Mouse (Mus musculus) adrenal gland, postnatal 25 days (tissue): ENCODE data around the gene Sec23b. TPM values are rescaled to one million over a fixed set of nuclear protein-coding genes. Genes with fewer than 3 reads are reported as not detected.

Source experiments
- DNase-seq: peaks from one replicate; pipeline ENCODE4 v3.0.0; 2021; ENCODE audit warnings: mixed read lengths
- microRNA-seq, 2 experiments: library from miRNA; unstranded; fragments of <30 nt; microRNA quantifications; one replicate each; pipeline ENCODE4 v1.2.0; 2021
- total RNA-seq: library from RNA; stranded (reverse); gene quantifications from 2 replicates; pipeline ENCODE4 v1.2.3, GENCODE M21; 2021

Gene Sec23b
- total RNA-seq, 1 experiment from 2014 or later = 66.2 TPM

DNA sequence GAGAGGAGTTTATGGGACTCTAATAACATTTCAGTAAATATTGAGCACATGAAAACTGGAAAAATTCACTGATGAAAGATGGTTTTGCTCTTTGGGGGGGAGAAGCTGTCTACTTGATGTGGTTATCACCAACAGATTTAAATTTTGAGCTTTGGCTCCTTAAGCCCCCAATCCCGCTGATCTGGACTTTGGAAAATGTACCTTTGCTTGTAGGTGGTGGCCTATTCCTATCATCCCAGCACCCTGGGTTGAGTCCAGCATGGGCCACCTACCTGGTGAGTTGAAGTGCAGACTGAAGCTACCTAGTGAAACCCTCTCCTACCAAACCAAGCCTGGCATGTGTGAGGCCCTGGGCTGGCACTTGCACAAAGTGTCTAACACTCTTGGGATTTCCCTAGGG lies 45.5 kb downstream of the Sec23b start:
- no peak for DNase-seq

DNA sequence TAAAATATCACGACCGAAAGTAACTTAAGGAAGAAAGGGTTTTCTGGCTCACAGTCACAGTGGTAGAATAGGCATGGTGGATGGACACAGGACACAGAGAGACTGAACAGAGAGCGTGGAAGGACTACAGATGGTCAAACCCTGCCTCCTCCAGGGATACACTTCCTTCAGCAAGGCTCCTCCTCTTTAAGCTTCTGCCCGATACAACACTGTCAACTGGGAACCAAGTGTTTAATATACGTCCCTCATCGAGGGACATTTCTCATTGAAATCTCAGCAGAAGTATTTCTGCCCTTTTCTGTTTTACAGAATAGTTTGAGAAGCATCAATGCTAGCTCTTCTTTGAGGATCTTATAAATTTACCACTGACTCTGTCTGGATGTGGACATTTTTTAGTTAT lies 57.9 kb downstream of the Sec23b start:
- no peak for DNase-seq

DNA sequence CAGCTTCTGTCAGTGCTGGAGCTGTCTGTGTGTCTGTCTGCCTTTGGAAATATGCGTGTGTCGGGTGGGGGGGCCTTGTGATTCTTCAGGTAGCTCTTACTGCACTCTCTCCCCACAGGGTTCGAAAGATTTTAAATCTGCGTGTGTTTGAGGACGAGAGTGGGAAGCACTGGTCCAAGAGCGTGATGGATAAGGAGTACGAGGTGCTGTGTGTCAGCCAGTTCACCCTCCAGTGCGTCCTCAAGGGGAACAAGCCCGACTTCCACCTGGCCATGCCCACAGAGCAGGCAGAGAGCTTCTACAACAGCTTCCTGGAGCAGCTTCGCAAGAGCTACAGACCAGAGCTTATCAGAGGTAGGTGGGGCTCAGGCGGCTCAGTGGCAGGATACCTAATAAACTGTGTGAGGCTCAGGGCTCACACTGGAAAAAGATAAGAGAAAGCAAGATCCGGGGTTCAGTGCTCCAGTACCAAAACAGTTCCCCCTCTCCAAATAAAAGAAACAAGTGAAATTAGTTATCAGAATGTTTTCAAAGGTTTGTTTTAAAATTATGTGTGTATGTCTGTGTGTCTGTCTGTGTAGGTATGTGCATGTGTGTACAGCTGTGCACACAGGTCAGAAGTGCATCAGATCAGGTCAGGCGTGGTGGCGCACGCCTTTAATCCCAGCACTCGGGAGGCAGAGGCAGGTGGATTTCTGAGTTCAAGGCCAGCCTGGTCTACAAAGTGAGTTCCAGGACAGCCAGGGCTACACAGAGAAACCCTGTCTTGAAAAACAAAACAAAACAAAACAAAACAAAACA lies 61.2 kb downstream of the Sec23b start:
- no peak for DNase-seq

DNA sequence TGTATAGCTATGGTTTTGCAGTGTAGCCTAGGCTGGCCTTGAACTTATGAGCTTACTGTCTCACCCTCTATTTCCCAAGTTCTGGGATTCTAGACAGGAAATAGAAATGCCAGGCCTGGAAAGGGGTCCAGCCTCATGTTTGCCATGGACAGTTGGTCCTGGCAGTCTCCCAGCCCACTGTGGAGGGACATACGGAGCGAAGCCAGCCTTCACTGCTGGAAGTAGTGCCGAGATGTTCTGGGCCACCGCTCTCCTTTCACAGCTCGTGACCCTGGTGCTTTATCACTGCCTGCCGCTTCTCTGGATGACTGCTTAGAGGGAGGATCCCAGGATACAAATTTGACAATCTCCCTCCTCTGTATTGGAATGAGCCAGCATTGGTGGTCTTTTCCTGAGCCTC lies 65.5 kb downstream of the Sec23b start:
- DNase-seq = no peak

DNA sequence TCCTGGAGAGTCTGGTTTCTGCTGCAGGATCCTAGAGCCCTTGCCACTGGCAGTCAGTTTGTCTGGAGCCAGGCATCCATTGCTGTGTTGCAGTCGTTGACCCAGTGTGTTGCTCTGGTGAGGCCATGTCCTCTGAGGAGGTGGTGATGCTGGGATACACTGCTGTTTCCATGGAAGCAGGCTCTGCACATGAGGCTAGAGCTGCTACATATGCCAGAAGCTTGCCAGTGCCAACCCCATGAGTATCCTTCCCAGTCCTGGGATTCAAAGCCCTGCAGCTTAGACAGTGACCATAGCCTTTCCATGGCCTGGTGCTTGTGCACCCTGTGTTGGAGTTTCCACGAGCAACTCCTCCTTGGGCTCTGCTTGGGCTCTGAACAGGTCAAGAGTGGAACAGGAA lies 77.5 kb downstream of the Sec23b start:
- DNase-seq = no peak

DNA sequence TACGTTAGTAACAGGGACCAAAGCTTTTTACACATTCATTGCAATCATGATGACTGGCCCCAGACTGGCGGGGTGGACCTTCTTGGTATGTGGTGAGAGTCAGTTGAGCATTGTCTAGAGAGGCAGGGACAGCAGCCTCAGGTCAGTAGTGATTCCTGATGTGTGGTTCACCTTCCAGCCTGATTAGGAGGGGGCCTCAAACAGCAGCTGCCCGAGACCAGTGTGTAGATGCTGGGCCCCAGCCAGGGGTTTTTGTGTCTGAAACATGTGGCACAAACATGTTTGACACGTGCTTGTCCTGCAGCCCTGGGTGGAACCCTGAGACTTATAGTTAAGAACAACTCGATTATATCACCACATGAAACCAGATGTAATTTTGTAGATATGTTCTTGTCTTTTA lies 78.2 kb downstream of the Sec23b start:
- no peak for DNase-seq

DNA sequence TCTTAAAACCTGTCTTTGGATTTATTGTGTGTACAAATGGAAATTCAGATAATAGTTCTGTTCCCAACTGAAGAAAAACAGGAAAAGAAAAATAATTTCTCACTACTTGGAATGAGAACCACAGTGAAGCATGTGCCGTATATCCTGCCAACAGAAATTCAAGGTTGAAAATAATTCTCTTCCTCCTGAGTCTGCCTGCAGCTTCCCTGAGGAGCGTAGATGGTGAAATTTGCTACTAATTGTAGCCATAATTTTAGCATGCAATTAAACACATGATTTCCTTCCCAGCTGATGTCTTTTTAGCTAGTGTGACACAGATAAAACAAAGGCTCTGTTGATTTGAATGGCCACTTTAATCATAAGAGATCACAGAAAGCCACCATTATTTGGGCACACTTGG lies 78.7 kb downstream of the Sec23b start:
- DNase-seq = no peak

DNA sequence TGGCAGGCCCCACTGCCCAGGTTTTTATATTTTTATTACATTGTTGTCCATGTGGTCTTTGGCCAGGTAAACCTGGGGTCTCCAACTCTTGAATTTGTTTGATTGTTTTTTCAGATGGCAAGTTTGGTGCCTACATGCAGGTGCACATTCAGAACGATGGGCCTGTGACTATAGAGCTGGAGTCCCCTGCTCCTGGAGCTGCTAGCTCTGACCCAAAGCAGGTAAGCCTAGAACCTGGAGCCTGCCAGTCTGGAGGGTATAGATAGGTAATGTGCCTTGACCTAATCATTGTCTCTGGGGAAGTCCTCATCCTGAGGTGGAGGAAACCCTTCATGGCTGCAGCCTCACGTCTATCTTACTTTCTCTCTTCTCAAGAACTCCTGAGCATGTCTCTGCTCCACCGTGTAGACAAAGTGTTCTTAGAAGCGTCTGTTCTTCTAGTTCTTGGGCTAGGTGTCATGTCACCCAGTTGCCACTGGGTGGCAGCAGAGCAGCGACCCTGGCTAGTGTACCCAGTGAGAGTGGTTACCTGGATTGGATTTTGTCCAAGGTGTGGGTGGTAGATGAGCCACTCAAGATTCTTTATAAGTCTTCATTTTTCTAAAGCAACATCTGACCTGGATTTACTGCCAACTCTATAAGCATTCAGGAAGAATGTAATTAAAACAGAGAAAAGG lies 79.8 kb downstream of the Sec23b start:
- DNase-seq = peak; percentile 60

DNA sequence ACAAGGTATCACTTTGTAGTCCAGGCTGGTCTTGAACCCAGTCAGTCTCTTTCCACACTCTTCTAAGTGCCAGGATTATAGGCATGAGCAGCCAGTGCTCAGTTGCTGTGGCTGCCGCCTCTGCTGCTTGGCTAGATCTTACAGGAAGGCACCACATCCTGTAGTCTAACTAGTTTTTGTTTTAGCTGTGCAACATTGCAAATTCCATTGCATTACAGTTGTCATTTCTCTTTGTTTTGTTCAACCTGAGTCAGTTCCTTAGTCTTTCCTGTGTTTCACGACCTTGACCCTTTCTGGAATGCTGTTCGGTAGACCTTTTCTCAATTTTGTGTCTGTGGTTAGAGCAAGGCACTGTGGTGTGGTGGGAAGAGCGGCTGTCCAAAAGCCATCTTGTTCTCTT lies 81.2 kb downstream of the Sec23b start:
- DNase-seq = no peak

DNA sequence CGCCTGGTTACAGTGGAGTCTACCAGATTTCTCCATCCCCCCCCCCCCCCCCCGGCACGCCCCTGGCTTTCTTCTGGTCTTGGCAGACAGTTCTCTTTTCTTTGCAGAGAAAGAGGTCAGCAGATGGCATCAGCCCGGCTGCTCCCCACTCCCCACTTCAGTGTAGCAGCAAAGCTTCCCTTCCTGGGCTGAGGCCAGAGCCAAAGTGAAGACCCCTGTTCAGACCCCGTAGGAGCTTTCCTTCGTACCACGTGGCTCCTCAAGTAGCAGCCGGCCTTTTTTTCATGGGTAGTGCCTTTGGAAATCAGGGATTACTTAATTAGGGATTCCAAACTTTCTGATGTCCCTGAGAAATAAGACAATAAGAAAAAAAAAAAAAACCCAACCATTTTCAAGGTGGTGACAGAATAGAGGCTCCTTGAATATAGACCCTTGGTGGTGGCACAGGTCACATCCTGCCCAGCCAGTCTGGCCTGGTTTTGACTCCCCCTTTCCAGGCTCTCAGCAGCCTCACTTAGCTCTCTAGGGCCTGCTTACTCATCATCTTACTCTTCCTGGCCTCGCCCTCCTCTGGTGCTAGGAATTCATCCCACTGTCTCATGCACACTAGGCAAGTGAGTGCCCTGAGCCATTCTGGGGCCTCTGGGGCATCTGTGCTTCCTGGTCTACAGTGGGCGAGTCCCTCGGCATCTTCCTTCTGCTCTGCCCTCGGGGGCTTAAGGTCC lies 81.8 kb downstream of the Sec23b start:
- no peak for DNase-seq

DNA sequence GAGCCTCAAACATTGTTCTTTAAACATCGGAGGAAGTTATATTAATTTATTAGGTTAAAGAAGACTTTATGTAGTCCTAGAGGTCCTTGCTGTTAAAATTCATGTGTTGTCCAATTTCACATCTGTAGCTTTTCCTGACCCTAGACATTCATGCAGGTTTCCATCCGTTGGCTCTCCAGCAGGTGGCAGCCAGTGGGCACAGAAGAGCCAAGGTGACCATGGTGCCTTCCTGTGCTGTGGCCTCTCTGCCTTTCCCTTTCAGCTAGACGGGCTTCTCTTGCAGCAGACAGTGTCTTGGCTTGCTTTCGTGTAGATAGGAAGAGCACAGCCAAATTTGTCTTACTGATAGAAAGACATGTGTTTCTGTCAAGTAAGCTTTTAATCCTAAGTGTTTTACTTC lies 82.7 kb downstream of the Sec23b start:
- DNase-seq = peak; percentile 53

DNA sequence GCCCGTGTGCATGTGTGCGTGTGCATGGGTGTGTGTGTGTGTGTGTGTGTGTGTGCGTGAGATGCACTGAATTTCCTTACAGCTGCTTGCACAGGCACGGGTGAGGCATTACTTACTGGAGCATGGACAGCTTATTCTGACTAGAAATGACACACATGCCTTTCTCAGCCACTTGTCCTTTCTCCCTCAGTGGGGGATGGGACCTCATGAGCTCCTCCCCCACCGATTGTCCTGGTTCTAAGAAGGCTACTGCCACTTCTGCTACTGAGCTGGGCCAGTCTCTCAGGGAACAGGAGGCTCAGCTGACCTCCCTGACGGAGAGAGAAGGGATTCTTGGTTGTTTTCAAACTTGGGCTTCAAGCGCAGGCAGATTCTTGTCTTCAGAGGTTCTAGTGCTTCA lies 84.1 kb downstream of the Sec23b start:
- no peak for DNase-seq

Small RNA genes within 50 kb of the gene (microRNA-seq; reads per million reads assigned to microRNA genes)
- gene Gm24823 = 0 reads per million in 2 experiments

Other genes with a start within 250 kb of the Sec23b start
- gene Ovol2, start 224.1 kb upstream of the Sec23b start, total RNA-seq = not detected in 2 replicates
- gene Kat14, start 187.2 kb upstream of the Sec23b start, total RNA-seq = 27.5 and 33.6 TPM in 2 replicates
- gene Pet117, start 187.2 kb upstream of the Sec23b start, total RNA-seq = 5.5 and 8.2 TPM in 2 replicates
- 1.8 and 5.0 TPM in 2 replicates for gene Dzank1, start 28.8 kb upstream of the Sec23b start, total RNA-seq
- 19.4 and 23.8 TPM in 2 replicates for gene Polr3f, start 28.5 kb upstream of the Sec23b start, total RNA-seq
- gene Rbbp9, start 5.4 kb upstream of the Sec23b start, total RNA-seq = 26.8 and 32.5 TPM in 2 replicates
- gene Smim26, start 37.8 kb downstream of the Sec23b start, total RNA-seq = 49.2 and 60.5 TPM in 2 replicates
- 13.8 and 18.2 TPM in 2 replicates for gene Dtd1, start 43.7 kb downstream of the Sec23b start, total RNA-seq